Mouse (Mus musculus) brain, embryonic 14.5 days (tissue): ENCODE measurements at regions not wholly inside any gene's neighbourhood (a gene's known extent, or its start where the extent isn't known, plus 50 kb on each side); places are given as distances from the start of the nearest gene placed in this dataset.

Experiments
- CTCF ChIP-seq: fragments of 200-500 bp; IDR thresholded peaks from 2 replicates; pipeline ENCODE4 v1.5.1; 2012; ENCODE audit warnings: inconsistent platforms, mild to moderate bottlenecking, moderate library complexity, borderline replicate concordance; ENCODE audit not compliant: insufficient read depth, insufficient read length; ENCODE audit errors: extremely low read depth
- POLR2A ChIP-seq: fragments of 200-500 bp; IDR thresholded peaks from 2 replicates; pipeline ENCODE4 v1.6.1; 2012; ENCODE audit warnings: mild to moderate bottlenecking, inconsistent platforms, borderline replicate concordance; ENCODE audit not compliant: poor library complexity, insufficient read depth, insufficient read length, severe bottlenecking; ENCODE audit errors: extremely low read depth

DNA sequence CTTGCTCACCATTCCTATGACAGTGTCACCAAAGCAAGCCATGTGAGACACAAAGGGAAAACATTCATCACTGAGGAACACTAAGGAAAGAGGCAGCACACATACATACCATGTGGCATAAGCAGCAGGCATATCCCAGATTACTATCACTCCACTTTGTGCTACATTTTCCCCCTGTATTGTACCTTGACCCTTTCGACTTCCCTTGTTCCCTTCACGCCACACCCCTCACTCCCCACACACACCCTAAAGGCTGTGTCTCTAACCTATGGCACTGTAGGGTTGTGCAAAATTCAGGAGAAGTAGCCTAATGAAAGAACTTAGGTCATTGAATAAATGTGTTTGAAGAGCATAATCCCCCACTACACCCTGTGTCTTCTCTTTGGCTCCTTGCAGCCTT, 179.5 kb downstream of the Ptprc start:
- TF ChIP-seq POLR2A (no peak), CTCF (no peak)
